Mouse (Mus musculus) layer of hippocampus, postnatal 36 days (tissue): ENCODE data around the gene Akap11. TPM values are rescaled to one million over a fixed set of nuclear protein-coding genes. Genes with fewer than 3 reads are reported as not detected.

Experiments
- total RNA-seq, 2 experiments: library from RNA; stranded (reverse); gene quantifications; 2 replicates each; pipeline ENCODE4 v1.2.3; 2021

The Akap11 gene
- total RNA-seq, 2 experiments from 2014 or later, result 192 to 197 TPM

Other genes with a start within 250 kb of the Akap11 start
- gene Tnfsf11, start 228.8 kb downstream of the Akap11 start, total RNA-seq, result not detected
- 100 to 1,000 TPM in 1 of 2 experiments, 10 to 100 TPM in 1; 98.9 to 121 TPM for gene Dgkh, start 196.0 kb upstream of the Akap11 start, total RNA-seq